Mouse (Mus musculus) urinary bladder, postnatal 10 days (tissue): ENCODE data around the gene Rimbp2.
"Not testable (repeated sequence)": the region's sequence is repeated elsewhere in the genome, so short reads cannot be mapped to it uniquely, and the experiment has no call there.

ENCODE experiments used
- DNase-seq: peaks from one replicate; pipeline ENCODE4 v3.0.0; 2022; ENCODE audit warnings: low spot score

Rimbp2 gene

DNA sequence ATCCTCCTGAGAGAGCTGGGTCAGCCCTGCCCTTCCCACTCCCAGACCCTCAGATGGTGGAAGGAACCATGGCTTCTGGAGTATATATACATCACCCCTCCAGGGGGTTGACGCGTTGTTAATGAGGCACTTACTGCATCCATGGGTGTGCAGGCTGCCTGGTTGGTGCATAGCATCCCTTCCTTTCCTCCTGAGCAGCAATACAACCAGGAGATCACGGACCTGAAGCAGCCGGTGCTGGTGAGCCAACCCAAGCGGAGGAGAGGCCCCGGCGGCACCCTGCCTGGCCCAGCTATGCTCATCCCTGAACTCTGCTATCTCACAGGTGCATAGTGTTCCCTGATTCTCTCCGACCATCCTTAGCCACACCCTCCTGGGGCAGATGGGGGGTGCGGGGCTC lies 208.1 kb downstream of the Rimbp2 start:
- DNase-seq: no peak

GRCm38 (mm10) chr5:128744351-128744750 lies 208.9 kb downstream of the Rimbp2 start:
- DNase-seq: no peak

- DNase-seq: no peak
These were observed 213.5 kb downstream of the Rimbp2 start for GRCm38 (mm10) chr5:128739838-128740171.

GRCm38 (mm10) chr5:128739168-128739837 lies 214.0 kb downstream of the Rimbp2 start:
- no peak for DNase-seq

DNA sequence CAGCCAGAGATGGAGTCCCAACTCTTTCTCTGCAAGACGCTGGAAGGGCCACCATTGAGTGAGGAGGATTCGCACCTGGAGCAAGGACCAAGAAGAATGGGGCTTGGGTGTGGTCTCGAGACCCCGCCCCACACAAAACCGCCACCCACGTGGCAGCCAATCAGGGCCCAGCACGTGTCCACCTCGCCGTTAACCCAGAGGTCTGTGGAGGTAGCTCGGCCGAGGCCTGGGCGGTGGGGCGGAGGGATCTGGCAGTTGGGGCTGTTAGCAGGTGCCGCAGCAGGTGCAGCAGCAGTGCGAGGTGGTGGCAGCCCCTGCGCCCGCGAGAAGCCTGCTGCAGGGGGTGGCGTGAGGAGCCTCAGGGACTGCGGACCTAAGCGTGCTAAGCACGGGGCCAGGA lies 217.4 kb downstream of the Rimbp2 start:
- no peak for DNase-seq

DNA sequence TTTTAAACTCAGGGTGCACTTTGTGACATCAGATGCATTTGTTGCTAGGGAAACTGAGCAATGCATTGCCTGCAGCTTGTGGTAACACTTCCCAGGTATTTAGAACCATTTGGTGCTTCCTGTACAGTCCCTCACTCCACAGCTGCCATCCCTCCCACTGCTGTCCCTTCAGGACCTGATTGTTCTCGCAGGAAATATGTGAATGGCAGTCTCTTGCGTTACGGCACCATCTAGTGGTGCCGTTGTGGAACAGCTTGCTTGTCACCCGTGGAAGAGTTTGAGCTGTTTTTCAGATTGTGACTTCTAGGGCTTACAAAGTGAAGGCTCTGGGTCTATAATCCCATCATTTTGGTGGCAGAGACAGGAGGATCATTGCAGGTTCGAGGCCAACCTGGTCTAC lies 219.3 kb downstream of the Rimbp2 start:
- no peak for DNase-seq

DNA sequence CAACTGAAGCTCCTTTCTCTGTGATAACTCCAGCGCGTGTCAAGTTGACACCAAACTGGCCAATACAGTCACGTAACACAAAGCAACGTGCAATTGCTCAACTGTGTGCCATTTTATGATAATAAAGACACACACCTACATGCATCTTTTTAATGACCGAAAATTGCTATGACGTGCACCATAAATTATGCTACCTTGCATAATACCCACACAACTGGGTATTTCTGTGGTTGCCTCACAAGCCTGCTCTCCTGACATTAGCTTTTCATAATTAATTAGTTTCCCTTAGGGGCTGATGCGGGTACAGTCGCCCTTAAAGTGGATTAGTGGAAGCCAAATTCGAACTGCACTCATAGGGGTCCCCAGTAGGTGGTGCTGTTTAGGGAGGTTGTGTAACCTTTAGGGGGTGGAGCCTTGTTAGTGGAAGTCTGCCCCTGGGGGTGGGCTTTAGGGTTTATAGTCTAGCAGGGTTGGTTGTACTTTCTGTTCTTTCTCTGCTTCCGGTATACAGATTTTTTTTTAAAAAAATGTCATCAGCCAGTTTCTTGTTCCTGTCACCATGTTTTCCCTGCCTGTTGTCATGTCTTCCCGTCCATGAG lies 220.8 kb downstream of the Rimbp2 start:
- no peak for DNase-seq

GRCm38 (mm10) chr5:128730634-128731033 lies 222.7 kb downstream of the Rimbp2 start:
- no peak for DNase-seq

DNA sequence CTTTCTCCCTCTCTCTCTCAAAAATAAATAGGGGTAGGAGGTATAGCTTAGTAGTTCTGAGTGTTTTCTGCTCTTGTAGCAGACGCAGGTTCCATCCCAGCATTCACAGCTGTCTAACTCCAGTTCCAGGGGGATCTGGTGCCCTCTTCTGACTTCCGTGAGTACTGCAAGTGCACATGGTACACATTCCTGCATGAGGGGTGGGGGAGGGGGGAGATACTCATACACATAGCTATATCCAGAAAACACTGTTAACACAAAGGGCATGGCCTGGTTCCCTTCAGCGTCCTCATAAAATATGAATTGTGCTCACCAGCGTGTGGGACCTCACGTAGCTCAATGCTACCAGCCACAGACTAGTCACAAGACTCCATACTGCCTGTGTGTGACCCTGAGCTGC lies 223.9 kb downstream of the Rimbp2 start:
- no peak for DNase-seq

GRCm38 (mm10) chr5:128720461-128720860 lies 232.8 kb downstream of the Rimbp2 start:
- not testable (repeated sequence) for DNase-seq

DNA sequence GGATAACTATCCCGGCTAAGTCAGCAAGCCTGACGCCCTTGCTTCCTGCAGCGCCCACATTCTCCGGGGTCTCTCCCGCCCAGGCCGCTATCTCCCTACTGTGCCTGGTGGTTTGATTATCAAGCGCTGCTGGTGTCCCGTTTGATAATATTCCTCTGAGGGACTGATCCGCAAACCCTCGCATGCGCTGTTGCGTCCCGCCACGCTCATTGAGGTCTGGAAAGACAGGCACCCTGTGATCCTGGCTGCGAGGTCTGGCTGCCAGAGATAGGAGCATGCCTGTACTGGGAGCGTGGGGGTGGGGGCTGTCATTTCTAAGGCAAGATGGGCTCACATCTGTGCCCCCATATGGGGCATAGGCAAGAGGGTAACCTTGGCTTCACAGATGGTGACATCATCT lies 238.1 kb downstream of the Rimbp2 start:
- no peak for DNase-seq

GRCm38 (mm10) chr5:128711847-128712246 lies 241.4 kb downstream of the Rimbp2 start:
- DNase-seq: no peak

DNA sequence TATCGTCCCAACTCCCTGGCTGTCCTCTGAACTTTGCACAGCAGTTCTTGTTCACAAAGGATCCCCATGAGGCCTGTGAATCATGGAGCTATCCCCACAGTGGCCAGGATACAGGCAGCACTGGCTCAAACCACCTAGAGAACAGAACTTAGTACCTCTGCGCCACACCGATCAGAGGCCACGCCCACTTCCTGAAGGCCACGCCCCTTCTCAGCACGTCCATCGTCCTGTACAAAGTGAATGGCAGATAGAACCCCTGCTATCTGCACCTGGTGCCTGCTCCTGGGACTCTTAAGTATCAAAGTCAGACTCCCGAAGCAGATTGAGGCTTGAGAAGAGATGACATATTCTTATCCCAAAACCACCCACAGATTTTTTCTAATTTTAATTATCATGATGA lies 242.7 kb downstream of the Rimbp2 start:
- DNase-seq: no peak

DNA sequence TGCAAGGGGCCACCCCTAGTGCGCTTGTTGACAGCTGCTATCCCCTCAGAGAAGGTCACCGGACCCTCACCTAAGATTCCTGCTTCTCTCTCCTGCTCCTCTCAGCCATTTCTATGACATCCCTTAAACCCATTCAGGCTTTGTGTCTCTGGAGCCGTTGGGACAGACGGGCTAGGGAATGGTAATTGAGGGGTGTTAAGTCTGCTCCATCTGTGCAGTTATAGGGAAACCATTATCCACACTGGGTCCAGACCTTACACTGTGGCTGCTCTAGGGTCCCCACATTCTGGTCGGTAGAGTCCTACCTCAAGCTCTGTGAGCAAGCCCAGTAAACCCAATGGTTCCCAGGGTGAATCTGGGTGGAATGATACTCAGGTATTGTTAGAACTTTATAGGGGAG lies 244.4 kb downstream of the Rimbp2 start:
- no peak for DNase-seq
